Mouse (Mus musculus) gastrocnemius, postnatal 10 days (tissue): ENCODE results near the gene Taar8c. TPM values are rescaled to one million over a fixed set of nuclear protein-coding genes. Genes with fewer than 3 reads are reported as not detected.
A peak's percentile ranks its signal among the peaks of the same experiment; 100 is the strongest.
"Not testable (repeated sequence)": the region's sequence is repeated elsewhere in the genome, so short reads cannot be mapped to it uniquely, and the experiment has no call there.

Experiments
- DNase-seq: peaks from one replicate; pipeline ENCODE4 v3.0.0; 2021; ENCODE audit warnings: mixed read lengths
- long read RNA-seq, 2 experiments: library from polyadenylated mRNA; stranded (forward); transcript quantifications; one replicate each; pipeline ENCODE4 v2.0.0; 2021
- total RNA-seq, 2 experiments: library from RNA; stranded (reverse); gene quantifications; 2 replicates each; pipeline ENCODE4 v1.2.3; 2021

Taar8c gene
- total RNA-seq, result not detected
- long read RNA-seq, experiment 1, result 0 reads
- long read RNA-seq, experiment 2, result 0 reads

- not testable (repeated sequence) for DNase-seq
These were observed at the start of gene Taar8c for GRCm38 (mm10) chr10:24101812-24102211. Taar8c (minus strand) TSS chr10:24101912.

GRCm38 (mm10) chr10:24150086-24150485 is 48.4 kb upstream of the Taar8c start:
- no peak for DNase-seq

GRCm38 (mm10) chr10:24149135-24149781 is 47.5 kb upstream of the Taar8c start, which contains the start of gene Stx7:
Stx7 (plus strand) TSS chr10:24149302.
- DNase-seq, result peak; percentile 92

- DNase-seq, result no peak
These were observed 41.0 kb upstream of the Taar8c start for GRCm38 (mm10) chr10:24142735-24143134.

- no peak for DNase-seq
These were observed 37.0 kb upstream of the Taar8c start for GRCm38 (mm10) chr10:24138623-24139261.

GRCm38 (mm10) chr10:24134071-24134645 is 32.4 kb upstream of the Taar8c start:
- DNase-seq, result no peak

- DNase-seq, result no peak
These were observed 31.4 kb upstream of the Taar8c start for GRCm38 (mm10) chr10:24133132-24133531.

GRCm38 (mm10) chr10:24132273-24132672 is 30.6 kb upstream of the Taar8c start:
- no peak for DNase-seq

- peak; percentile 13 for DNase-seq
These were observed 29.9 kb upstream of the Taar8c start for GRCm38 (mm10) chr10:24131451-24132262.

- peak; percentile 36 for DNase-seq
These were observed 9.5 kb upstream of the Taar8c start for GRCm38 (mm10) chr10:24111116-24111778.

- DNase-seq, result not testable (repeated sequence)
These were observed 7.7 kb upstream of the Taar8c start, which contains the start of gene Taar9 for GRCm38 (mm10) chr10:24109434-24109833. Taar9 (minus strand) TSS chr10:24109534.

GRCm38 (mm10) chr10:24108236-24108635 is 6.5 kb upstream of the Taar8c start:
- DNase-seq, result no peak

- no peak for DNase-seq
These were observed 6.0 kb upstream of the Taar8c start for GRCm38 (mm10) chr10:24107747-24108146.

- DNase-seq, result not testable (repeated sequence)
These were observed 1.6 kb upstream of the Taar8c start for GRCm38 (mm10) chr10:24103299-24103698.

GRCm38 (mm10) chr10:24097010-24097409 is 4.7 kb downstream of the Taar8c start:
- DNase-seq, result not testable (repeated sequence)

- no peak for DNase-seq
These were observed 9.5 kb downstream of the Taar8c start, which contains the start of gene Taar8b for GRCm38 (mm10) chr10:24092194-24092593. Taar8b (minus strand) TSS chr10:24092294.

- DNase-seq, result no peak
These were observed 14.5 kb downstream of the Taar8c start for GRCm38 (mm10) chr10:24087168-24087567.

GRCm38 (mm10) chr10:24086555-24086954 is 15.2 kb downstream of the Taar8c start:
- DNase-seq, result no peak

- no peak for DNase-seq
These were observed 15.8 kb downstream of the Taar8c start for GRCm38 (mm10) chr10:24085936-24086335.

GRCm38 (mm10) chr10:24080166-24080565 is 21.5 kb downstream of the Taar8c start:
- peak; percentile 23 for DNase-seq

- not testable (repeated sequence) for DNase-seq
These were observed 25.5 kb downstream of the Taar8c start, which contains the start of gene Taar8a for GRCm38 (mm10) chr10:24076200-24076599. Taar8a (plus strand) TSS chr10:24076500.

- DNase-seq, result not testable (repeated sequence)
These were observed 27.0 kb downstream of the Taar8c start for GRCm38 (mm10) chr10:24074751-24075150.
